Mouse (Mus musculus): ENCODE measurements around the gene Urgcp. TPM values are rescaled to one million over a fixed set of nuclear protein-coding genes. Genes with fewer than 3 reads are reported as not detected.

Gene Urgcp
- polyA plus RNA-seq (2012; ENCODE audit: low replicate concordance): 8.6 and 10.7 TPM in 2 replicates

GRCm38 (mm10) chr11:5761820-5762632 is at the start of gene Urgcp:
Gene Urgcp, minus strand, starts transcription at chr11:5762376.

DNA sequence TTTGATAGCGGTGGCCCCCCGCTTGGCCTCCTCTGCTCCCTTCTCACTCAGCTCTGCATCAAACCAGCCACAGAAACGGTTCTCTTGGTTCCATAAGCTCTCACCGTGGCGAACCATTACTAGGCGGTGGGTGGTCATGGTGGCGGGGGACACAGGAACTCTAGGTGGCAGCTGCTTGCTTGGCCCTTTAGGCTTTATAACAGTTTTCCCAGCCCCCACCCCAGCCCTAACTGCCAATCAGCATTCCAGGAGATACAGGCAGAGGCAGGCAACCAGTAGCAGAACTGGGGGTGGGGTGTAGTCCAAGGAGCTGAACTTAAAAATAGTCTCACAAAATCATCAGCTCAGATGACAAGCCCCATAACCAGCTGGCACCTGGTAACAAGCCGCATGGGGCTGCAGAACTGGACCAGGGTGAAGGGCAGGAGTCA is 41.4 kb upstream of the Urgcp start, which contains the start of gene Pgam2:
Pgam2 (minus strand) TSS at position 183 of the 431 bp plus-strand sequence.

DNA sequence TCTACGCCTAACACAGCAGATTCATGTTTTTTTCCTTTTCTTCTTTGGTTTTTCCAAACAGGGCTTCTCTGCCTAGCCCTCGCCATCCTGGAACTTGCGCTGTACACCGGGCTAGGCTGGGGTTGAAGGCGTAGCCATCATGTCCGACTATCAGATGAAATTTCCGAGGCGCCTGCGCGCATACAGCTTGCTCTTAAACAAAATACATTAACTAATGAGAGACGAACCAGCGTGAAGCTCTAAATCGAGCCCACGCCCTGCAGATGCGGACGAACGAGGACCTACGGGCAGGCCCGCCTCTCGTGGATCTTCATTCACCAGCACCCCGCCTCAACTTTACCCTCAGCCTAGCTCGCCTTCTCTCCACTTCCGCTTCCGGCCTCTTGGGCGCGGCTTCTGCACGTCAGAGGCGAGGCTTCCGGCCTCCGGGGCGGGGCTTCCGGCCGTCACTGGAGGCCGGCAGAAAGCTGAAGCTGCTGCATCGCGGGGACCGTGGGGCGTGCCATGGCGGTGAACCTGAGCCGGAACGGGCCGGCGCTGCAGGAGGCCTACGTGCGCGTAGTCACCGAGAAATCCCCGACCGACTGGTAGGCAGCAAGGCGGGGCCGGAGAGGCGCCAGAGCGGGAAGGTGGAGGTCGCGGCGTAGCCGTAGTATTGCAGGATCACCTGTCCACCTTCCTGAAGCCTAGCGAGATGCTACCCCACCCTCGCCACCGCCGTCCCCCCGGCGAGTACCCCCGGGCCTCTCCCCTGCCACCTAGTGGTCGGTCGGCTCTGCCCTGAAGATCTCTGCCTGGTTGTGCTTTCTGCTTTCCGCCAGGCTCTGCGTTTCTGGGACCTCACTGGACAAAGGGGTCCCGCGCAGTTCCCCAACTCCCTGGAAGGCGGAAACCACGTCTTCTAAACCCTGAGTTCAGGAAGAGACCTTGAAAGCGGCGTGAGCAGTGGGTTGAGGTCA is 26.2 kb upstream of the Urgcp start, which contains the start of gene Dbnl:
Dbnl (plus strand) TSS at position 433 of the 959 bp plus-strand sequence.

DNA sequence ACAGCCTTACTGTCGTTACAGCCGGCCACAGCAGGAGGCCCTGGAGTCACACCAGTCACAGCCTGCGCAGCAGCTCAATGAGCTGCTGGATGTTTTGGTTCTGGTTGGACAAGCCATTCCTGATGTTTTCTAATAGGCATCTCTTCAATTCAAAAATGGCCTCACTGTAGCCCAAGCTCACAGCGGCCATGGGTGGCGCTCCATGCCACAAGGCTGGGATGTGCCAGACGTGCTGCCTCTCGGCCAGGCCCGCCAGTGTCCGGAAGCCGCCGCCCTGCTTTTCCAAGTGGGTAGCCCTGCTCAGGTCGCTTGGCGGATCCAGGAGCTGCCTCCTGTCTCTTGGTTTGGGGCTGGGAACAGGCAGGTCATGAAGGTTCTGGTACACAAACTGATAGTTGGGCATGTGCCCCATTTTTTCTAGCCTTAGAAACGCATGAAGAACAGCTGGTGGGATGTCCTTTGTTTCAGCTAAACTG is 46.5 kb downstream of the Urgcp start, which contains the start of gene Mrps24:
Mrps24 (minus strand) TSS at position 51 of the 476 bp plus-strand sequence.

Other genes starting within 250 kb of the Urgcp start
- 38.7 and 62.5 TPM in 2 replicates for gene Xbp1, start 241.7 kb downstream of the Urgcp start, polyA plus RNA-seq (2012; ENCODE audit: low replicate concordance)
- 3.5 and 5.5 TPM in 2 replicates for gene Ccdc117, start 220.2 kb downstream of the Urgcp start, polyA plus RNA-seq (2012; ENCODE audit: low replicate concordance)
- not detected in 2 replicates for gene Ankrd36, start 192.7 kb downstream of the Urgcp start, polyA plus RNA-seq (2012; ENCODE audit: low replicate concordance)
- 144 and 150 TPM in 2 replicates for gene Mrps24, start 46.7 kb downstream of the Urgcp start, polyA plus RNA-seq (2012; ENCODE audit: low replicate concordance)
- gene Dbnl, start 26.1 kb upstream of the Urgcp start, polyA plus RNA-seq (2012; ENCODE audit: low replicate concordance): 66.3 and 74.6 TPM in 2 replicates
- not detected in 2 replicates for gene Pgam2, start 41.4 kb upstream of the Urgcp start, polyA plus RNA-seq (2012; ENCODE audit: low replicate concordance)
- 15.9 and 19.7 TPM in 2 replicates for gene Polm, start 75.6 kb upstream of the Urgcp start, polyA plus RNA-seq (2012; ENCODE audit: low replicate concordance)
- gene Aebp1, start 99.6 kb upstream of the Urgcp start, polyA plus RNA-seq (2012; ENCODE audit: low replicate concordance): 1.7 and 2.8 TPM in 2 replicates
- 774 and 1,099 TPM in 2 replicates for gene Pold2, start 115.9 kb upstream of the Urgcp start, polyA plus RNA-seq (2012; ENCODE audit: low replicate concordance)
- not detected in 2 replicates for gene Myl7, start 136.4 kb upstream of the Urgcp start, polyA plus RNA-seq (2012; ENCODE audit: low replicate concordance)
- gene Gck, start 187.7 kb upstream of the Urgcp start, polyA plus RNA-seq (2012; ENCODE audit: low replicate concordance): 0.08 TPM in 1 of 2 replicates, not detected in the other
- gene Ykt6, start 193.3 kb upstream of the Urgcp start, polyA plus RNA-seq (2012; ENCODE audit: low replicate concordance): 4.8 and 9.3 TPM in 2 replicates